Mouse (Mus musculus): ENCODE results near the gene Ddit4. TPM values are rescaled to one million over a fixed set of nuclear protein-coding genes. Genes with fewer than 3 reads are reported as not detected.

Ddit4 gene
- polyA plus RNA-seq, 1 experiment from 2014 or later: 32.7 TPM

DNA sequence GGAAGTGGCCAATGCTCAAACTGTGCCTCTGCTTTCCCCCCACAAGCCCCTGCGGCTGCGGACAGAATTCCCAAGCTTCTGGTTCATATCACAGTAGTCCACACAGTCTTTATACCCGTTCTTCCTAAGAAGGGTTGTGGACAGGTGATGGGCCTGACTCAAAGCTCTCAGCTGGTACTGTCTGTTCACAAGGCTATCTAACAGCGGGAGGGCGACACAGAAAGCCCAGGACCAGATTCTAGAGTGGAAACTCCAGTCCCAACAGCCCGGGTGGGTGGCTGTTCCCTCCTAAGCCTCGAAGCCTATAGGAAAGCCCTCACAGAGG, 31.2 kb downstream of the Ddit4 start:
- Histone ChIP-seq H3K27me3 (ENCODE audit: poor library complexity, severe bottlenecking) (peaks cover 28% of the 10 kb centered on the region), H3K9me3 (no peaks in the 10 kb centered on the region), H3K4me3 (peak overlapping the region; percentile 52), H3K27ac (peak overlapping the region; percentile 82), H3K36me3 (replicated peaks) (no peaks in the 10 kb centered on the region), H3K4me1 (peaks cover 64% of the 10 kb centered on the region)
- no peak for DNase-seq (ENCODE audit: extremely low spot score, low spot score)
- WGBS: 27% methylated on average over 7 of the region's 7 CpGs

DNA sequence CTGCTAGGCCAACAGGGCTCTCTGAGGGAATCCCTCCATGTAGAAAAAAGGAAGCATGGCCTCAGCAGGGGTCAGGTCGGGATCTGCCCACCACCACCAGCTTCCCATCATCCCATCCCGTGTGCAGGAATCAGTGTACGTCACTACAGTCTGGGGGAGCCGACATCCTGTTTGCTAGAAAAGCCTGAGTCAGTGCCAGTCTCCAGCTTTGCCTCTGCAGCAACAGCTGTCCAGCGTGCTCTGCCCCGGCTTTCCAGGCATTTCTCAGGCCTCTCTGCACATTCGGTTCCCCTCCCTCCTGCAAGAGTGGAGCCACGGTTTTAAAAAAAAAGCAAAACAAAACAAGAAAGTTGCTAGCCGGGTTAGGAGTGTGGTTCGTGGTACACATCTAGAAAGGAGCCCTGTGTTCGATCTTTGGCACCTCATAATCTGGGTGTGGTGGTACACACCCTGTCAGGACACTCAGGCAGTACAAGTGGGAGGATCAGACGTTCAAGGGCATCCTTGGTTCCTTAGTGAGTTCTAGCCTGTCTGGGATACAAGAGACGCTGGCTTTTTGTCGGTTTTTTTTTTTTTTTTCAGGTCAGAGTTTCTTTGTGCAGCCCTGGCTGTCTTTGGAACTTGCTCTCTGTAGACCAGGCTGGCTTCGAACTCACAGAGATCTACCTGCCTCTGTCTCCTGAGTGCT, 32.0 kb downstream of the Ddit4 start:
- H3K9me3 ChIP-seq: no peaks in the 10 kb centered on the region
- H3K4me3 ChIP-seq: no peak overlapping the region
- DNase-seq (ENCODE audit: extremely low spot score, low spot score): no peak
- H3K36me3 ChIP-seq (replicated peaks): no peaks in the 10 kb centered on the region
- WGBS: 53% methylated on average over 15 of the region's 15 CpGs
- peak overlapping the region; percentile 82 for H3K27ac ChIP-seq
- peaks cover 62% of the 10 kb centered on the region for H3K4me1 ChIP-seq
- peaks cover 33% of the 10 kb centered on the region for H3K27me3 ChIP-seq (ENCODE audit: poor library complexity, severe bottlenecking)

DNA sequence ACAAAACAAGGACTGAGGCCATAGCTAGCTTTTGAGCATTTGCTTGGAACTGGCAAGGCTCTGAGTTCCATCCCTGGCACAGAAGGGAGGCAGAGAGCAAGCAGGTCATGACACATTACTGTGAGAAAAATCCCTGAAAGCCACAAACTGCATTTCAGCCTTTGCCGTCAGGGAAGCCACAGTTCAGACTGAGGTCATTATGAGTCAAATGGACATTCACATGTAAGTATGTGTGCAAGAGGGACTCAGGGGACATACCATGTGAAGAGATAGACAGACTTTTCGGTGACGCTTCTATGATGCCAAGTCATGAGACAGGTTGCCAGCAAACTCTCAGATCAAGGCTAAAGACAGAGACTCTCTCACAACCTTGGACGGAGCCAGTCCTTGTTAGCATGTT, 33.5 kb downstream of the Ddit4 start:
- H3K27ac ChIP-seq: no peak overlapping the region
- no peaks in the 10 kb centered on the region for H3K9me3 ChIP-seq
- no peaks in the 10 kb centered on the region for H3K36me3 ChIP-seq (replicated peaks)
- H3K4me3 ChIP-seq: no peak overlapping the region
- peaks cover 33% of the 10 kb centered on the region for H3K27me3 ChIP-seq (ENCODE audit: poor library complexity, severe bottlenecking)
- DNase-seq (ENCODE audit: extremely low spot score, low spot score): no peak
- 91% methylated on average over 4 of the region's 4 CpGs for WGBS
- peaks cover 56% of the 10 kb centered on the region for H3K4me1 ChIP-seq

DNA sequence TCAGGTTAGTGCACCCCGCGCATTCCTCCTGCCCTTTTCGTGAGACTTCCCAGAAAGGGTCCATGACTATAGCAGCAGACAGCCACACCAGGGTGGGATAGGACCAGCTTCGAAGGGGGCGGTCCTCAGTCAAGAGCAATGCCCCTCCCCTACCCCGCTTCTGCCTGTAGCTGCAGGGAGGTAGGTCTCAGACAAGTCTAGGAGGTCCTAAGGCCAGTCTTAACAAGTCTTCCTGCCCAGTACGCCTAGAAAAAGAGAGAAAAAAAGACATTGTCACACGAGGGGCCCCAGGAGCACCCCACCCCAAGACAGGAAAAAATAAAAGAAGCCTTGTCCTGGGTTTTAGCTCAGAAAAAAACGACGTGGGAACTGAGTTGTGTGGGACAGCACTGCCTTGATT, 35.0 kb downstream of the Ddit4 start:
- 1% methylated on average over 10 of the region's 10 CpGs for WGBS
- Histone ChIP-seq H3K36me3 (replicated peaks) (no peaks in the 10 kb centered on the region), H3K4me1 (peaks cover 55% of the 10 kb centered on the region), H3K4me3 (peak overlapping the region; percentile 41), H3K9me3 (no peaks in the 10 kb centered on the region), H3K27ac (peak overlapping the region; percentile 79), H3K27me3 (ENCODE audit: poor library complexity, severe bottlenecking) (peaks cover 26% of the 10 kb centered on the region)
- DNase-seq (ENCODE audit: extremely low spot score, low spot score): peak; percentile 73

DNA sequence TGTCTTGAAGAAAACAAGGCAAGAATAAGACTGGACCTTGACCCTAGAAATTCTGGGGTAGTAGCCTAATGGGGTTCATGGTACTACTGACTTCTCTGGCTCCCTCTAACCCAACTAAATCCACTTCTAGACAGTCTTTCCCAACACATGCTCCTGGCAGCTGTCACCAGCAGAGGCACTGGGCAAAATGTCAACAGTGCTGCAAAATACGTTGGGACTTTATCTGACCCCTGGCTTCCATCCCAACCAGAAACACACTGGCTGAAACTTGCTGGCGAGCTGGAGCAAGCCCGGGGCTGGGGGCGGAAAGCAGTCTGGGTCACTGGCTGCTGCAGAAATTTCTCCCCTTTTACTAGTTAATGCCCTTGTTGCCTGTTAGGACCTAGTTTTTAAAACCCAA, 35.5 kb downstream of the Ddit4 start:
- 14% methylated on average over 4 of the region's 4 CpGs for WGBS
- no peak for DNase-seq (ENCODE audit: extremely low spot score, low spot score)
- Histone ChIP-seq H3K36me3 (replicated peaks) (no peaks in the 10 kb centered on the region), H3K4me1 (peaks cover 55% of the 10 kb centered on the region), H3K27me3 (ENCODE audit: poor library complexity, severe bottlenecking) (peaks cover 27% of the 10 kb centered on the region), H3K9me3 (no peaks in the 10 kb centered on the region), H3K4me3 (peak overlapping the region; percentile 41), H3K27ac (peak overlapping the region; percentile 79)

DNA sequence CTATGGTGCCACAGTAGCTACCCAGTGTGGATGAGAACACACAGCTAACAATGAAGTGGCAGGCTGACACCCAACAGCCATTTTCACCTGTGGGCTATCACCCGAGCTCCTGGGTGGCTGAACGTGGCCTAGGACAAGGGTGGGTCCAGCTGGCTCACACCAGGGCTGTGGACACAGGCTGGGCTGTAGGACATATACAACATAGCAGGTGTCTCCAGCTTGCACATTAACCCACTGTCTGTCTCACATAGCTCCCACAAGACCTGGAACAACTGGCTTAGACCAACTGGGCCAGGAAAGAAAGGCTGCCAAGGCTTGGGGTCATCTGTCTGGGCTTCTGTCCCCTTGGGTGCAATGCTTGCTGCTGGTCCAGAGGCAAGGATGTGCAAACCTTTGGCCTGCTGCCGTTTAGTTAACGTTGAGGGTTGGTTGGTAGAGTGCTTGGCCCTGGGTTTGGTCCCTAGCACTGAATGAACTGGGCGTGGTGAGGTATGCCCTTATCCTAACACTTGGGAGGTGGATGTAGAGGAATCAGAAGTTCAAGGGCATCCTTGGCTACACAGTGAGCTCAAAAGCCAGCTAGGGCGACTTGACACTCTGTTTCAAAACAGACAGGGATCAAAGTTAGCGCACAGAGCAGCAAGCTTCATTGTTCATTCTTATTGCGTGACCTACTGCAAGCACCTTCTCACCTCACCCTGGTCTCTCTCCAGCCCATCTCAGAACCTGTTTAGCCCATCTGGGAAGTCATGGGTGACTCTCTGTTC, 36.3 kb downstream of the Ddit4 start:
- Histone ChIP-seq H3K36me3 (replicated peaks) (no peaks in the 10 kb centered on the region), H3K9me3 (no peaks in the 10 kb centered on the region), H3K27ac (peak overlapping the region; percentile 79), H3K4me1 (peaks cover 55% of the 10 kb centered on the region), H3K27me3 (ENCODE audit: poor library complexity, severe bottlenecking) (peaks cover 33% of the 10 kb centered on the region), H3K4me3 (no peak overlapping the region)
- no peak for DNase-seq (ENCODE audit: extremely low spot score, low spot score)
- WGBS: 91% methylated on average over 8 of the region's 8 CpGs

DNA sequence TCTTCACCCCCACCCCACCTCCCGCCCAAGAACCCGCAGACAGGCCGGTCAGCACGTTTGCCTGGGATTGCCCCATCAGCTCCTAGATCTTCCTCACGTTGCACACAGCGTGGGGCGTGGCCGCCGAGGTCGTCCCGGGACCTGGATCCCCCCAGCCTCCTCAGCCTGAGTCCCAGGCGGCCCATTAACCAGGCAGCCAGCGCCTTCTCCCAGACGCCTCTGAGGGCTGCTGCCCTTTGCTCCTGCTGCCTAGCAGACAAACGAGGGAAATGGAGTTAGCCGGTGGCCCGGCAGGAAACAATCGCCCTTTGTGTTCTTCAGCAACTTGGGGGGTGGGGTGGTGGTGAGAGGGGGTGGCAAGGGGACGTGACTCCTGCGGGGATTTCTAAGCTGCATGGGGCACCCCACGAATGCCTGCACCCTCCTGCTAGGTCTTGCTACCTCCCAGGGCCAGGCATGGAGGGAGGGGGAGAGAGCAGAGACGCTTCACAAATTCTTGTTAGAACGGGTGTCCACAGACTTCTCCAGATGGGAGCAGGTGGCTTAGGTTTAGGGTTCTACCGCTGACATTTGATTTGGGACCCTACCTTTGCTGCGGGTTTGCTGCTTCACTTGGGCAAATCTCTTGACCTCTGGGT, 40.0 kb downstream of the Ddit4 start:
- 3% methylated on average over 25 of the region's 25 CpGs for WGBS
- H3K27me3 ChIP-seq (ENCODE audit: poor library complexity, severe bottlenecking): peaks cover 39% of the 10 kb centered on the region
- peak overlapping the region; percentile 86 for H3K27ac ChIP-seq
- peaks cover 71% of the 10 kb centered on the region for H3K4me1 ChIP-seq
- H3K9me3 ChIP-seq: no peaks in the 10 kb centered on the region
- H3K4me3 ChIP-seq: peak overlapping the region; percentile 41
- no peak for DNase-seq (ENCODE audit: extremely low spot score, low spot score)
- H3K36me3 ChIP-seq (replicated peaks): no peaks in the 10 kb centered on the region

DNA sequence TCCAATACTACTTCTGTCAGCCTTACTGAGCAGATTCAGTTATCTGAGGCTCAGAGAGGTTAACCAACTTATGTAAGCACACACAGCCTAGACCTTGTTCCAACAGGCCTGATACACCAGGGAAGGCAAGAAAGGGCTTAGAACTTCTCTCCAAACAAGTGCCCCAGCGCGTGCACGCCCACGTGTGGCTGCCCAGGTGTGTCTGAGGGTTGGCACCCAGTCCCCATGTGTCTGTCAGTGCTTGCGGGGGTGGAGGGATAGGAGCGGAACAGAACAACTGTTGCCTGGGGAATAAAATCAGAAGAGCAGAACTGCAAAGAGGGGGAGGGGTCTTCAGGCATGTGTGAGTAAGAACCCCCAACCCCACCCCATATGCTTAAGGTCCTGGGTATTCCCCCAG, 40.5 kb downstream of the Ddit4 start:
- H3K4me1 ChIP-seq: peaks cover 65% of the 10 kb centered on the region
- peaks cover 39% of the 10 kb centered on the region for H3K27me3 ChIP-seq (ENCODE audit: poor library complexity, severe bottlenecking)
- peak overlapping the region; percentile 41; the same call in 1 of the 2 replicates for H3K4me3 ChIP-seq
- no peaks in the 10 kb centered on the region for H3K36me3 ChIP-seq (replicated peaks)
- peak overlapping the region; percentile 86 for H3K27ac ChIP-seq
- H3K9me3 ChIP-seq: no peaks in the 10 kb centered on the region
- 26% methylated on average over 6 of the region's 6 CpGs for WGBS
- DNase-seq (ENCODE audit: extremely low spot score, low spot score): no peak

DNA sequence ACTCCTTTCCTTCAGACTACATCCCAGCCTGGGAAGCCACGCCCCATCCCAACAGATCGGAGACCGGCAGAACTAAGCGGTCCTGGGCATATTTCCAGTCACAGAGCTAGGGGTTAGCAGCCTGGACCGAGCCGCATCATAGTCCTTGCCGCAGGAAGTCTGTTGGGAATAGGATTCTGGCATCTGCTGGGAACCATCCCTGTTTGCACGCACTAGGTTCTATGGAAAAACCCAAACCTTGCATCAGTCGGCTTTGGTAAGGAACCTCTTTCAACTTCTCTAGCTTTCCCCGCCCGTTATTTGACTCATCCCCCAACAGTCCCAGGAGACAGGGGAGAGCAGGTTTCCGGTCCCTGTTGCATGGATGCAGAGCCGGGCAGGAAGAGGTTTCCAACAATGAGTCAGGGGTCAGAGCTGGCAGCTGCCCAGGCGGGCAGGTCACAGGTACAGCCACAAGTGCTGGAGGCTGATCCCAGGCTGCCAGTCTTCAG, 42.2 kb downstream of the Ddit4 start:
- H3K4me1 ChIP-seq: peaks cover 59% of the 10 kb centered on the region
- 16% methylated on average over 14 of the region's 14 CpGs for WGBS
- peak overlapping the region; percentile 80 for H3K27ac ChIP-seq
- H3K27me3 ChIP-seq (ENCODE audit: poor library complexity, severe bottlenecking): peaks cover 32% of the 10 kb centered on the region
- H3K4me3 ChIP-seq: peak overlapping the region; percentile 20; the same call in 1 of the 2 replicates
- no peaks in the 10 kb centered on the region for H3K9me3 ChIP-seq
- no peak for DNase-seq (ENCODE audit: extremely low spot score, low spot score)
- no peaks in the 10 kb centered on the region for H3K36me3 ChIP-seq (replicated peaks)

DNA sequence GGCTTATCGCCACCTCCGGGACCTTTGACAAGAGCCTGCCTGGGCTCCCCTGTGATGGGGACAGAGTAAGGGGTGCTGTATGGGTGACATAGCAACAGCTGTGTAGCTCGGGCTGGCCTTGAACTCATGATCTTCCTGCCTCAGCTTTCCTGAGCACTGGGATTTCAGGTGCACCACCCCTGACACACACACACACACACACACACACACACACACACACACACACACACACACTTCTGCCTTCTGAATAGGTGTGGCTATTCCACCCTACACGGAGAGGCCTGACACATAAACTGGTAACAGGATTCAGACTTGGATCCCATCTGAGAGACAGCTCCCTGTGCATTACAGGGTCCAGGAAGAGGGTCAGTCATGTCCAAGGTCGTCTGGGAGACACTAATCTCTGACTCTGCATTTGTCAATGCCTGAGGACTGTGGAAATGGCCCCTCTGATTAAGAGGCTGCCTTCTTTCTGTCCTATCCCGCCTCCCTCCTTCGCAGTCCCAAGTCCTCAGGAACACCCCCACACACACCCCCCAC, 42.8 kb downstream of the Ddit4 start:
- Histone ChIP-seq H3K27me3 (ENCODE audit: poor library complexity, severe bottlenecking) (peaks cover 32% of the 10 kb centered on the region), H3K9me3 (no peaks in the 10 kb centered on the region), H3K4me3 (no peak overlapping the region), H3K36me3 (replicated peaks) (no peaks in the 10 kb centered on the region), H3K27ac (peak overlapping the region; percentile 80), H3K4me1 (peaks cover 59% of the 10 kb centered on the region)
- no peak for DNase-seq (ENCODE audit: extremely low spot score, low spot score)
- 60% methylated on average over 7 of the region's 7 CpGs for WGBS

DNA sequence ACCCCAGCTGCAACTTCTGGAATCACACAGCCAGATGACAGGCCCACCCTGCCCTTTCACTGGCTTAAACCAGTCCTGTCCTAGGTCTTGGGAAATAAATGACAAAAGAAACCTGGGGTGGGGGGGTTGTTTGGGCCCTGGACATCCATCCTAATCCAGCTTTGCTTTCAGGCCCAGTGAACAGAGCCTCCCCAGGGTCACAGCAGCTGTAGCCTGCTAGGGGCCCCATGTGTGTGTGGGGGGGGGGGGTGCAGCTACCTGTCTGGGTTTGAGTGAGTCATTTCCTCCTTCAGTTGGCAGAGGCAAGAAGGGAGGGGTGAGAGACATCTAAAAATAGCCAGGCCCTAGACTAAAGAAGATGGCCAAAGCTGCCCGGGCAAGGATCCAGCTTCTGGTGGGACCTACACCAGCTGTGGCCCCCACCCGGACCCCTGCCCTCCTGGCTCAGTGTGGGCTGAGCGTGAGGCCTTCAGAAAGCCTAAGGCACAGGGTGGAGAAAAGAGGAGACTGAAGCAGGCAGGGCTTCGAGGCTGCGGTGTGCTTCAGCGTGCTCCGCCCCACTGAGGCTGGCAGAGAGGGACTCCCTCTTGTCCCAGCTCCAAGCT, 43.8 kb downstream of the Ddit4 start:
- H3K4me1 ChIP-seq: peaks cover 68% of the 10 kb centered on the region
- H3K9me3 ChIP-seq: no peaks in the 10 kb centered on the region
- H3K27ac ChIP-seq: peak overlapping the region; percentile 80
- H3K4me3 ChIP-seq: no peak overlapping the region
- no peak for DNase-seq (ENCODE audit: extremely low spot score, low spot score)
- H3K27me3 ChIP-seq (ENCODE audit: poor library complexity, severe bottlenecking): peaks cover 32% of the 10 kb centered on the region
- H3K36me3 ChIP-seq (replicated peaks): no peaks in the 10 kb centered on the region
- WGBS: 43% methylated on average over 7 of the region's 7 CpGs

DNA sequence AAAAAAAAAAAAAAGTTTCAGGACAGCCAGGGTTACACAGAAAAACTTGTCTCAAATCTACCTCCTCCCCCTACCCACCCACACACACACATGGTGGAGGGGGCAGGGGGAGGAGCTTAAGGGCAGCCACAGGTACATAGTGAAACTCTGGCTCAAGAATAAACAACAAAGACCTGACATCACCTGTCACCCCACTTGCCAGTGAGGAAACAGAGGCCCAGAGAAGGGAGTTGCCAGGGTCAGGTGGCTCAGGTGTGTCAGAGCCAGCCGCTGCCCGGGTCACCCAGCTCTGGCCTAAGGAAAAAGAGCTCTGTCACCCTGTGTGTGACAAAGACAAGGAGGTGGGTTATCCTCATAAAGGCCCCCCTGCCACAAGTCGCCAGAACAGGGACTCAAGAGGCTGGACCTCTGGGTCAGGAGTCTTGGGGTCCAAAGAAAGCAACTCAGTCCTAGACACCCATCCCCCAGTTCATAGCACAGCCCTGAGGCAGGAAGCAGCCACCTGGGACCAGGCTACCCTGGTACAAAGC, 44.5 kb downstream of the Ddit4 start:
- H3K4me3 ChIP-seq: no peak overlapping the region
- peaks cover 32% of the 10 kb centered on the region for H3K27me3 ChIP-seq (ENCODE audit: poor library complexity, severe bottlenecking)
- peaks cover 68% of the 10 kb centered on the region for H3K4me1 ChIP-seq
- WGBS: 60% methylated on average over 3 of the region's 3 CpGs
- H3K36me3 ChIP-seq (replicated peaks): no peaks in the 10 kb centered on the region
- no peak for DNase-seq (ENCODE audit: extremely low spot score, low spot score)
- H3K9me3 ChIP-seq: no peaks in the 10 kb centered on the region
- peak overlapping the region; percentile 80 for H3K27ac ChIP-seq

Data from forebrain, embryonic 10.5 days (tissue).